Mouse (Mus musculus): Measurements from ENCODE around the gene Dld.

The Dld gene

DNA sequence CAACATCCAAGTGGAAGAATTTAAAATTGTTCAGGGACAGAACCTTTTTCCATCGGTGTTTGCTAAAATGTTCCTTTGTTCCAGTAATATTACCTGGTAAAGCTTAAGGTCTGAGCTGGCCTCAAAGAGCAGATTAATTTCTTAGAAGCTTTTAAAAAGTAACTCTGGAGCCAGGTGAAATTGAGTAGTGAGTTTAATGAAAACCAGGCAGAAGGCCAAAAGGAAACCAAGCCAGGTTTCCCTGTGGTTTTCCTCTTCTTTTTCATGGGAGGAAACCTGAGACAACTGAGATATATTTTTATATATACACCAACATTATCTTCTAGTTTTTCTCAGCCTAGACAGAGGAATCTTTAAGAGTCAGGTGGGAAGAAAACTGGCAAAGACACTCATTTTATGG lies 29.7 kb downstream of the Dld start:
- in situ Hi-C loops (cut with MboI, MseI), result no loop called here

DNA sequence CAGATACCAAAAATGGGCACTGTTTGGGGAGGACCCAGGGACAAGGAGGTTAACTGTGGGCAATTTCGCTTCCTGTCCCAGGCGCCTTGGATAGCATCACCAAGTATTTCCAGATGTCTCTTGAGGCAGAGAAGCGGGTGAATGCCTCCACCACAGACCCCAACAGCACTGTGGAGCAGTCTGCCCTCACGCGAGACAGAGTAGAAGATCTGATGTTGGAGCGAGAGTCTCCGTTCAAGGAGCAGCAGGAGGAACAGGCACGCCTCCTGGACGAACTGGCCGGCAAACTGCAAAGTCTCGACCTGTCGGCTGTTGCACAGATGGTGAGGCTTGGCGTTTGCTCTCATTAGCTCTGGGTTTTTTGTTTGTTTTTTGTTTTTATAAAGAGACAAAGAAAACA lies 30.4 kb downstream of the Dld start:
- in situ Hi-C loops (cut with MboI, MseI), result no loop called here

DNA sequence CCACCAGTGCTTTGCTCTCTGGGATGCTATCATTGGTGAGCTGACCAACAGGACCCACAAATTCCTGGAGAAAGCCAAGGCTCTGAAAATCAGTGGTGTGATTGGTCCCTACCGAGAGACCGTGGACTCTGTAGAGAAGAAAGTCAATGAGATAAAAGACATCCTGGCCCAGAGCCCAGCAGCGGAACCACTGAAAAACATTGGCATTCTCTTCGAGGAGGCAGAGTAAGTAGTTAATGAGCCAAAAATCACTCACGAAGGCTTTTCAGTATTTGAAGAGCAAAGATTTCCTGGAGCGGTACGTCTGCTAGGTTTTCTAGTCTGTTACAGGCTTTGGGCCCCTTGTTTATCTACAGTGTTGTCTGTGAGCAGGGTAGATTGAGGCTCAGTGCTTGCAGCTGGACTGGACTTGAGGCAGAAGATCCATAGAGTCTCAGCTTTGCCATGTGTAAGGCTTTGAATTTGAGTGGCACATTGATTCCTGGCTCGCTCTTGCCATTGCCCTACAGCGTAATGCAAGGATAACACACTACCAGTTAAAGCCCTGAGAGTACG lies 32.8 kb downstream of the Dld start:
- in situ Hi-C loops (cut with MboI, MseI), result no loop called here

DNA sequence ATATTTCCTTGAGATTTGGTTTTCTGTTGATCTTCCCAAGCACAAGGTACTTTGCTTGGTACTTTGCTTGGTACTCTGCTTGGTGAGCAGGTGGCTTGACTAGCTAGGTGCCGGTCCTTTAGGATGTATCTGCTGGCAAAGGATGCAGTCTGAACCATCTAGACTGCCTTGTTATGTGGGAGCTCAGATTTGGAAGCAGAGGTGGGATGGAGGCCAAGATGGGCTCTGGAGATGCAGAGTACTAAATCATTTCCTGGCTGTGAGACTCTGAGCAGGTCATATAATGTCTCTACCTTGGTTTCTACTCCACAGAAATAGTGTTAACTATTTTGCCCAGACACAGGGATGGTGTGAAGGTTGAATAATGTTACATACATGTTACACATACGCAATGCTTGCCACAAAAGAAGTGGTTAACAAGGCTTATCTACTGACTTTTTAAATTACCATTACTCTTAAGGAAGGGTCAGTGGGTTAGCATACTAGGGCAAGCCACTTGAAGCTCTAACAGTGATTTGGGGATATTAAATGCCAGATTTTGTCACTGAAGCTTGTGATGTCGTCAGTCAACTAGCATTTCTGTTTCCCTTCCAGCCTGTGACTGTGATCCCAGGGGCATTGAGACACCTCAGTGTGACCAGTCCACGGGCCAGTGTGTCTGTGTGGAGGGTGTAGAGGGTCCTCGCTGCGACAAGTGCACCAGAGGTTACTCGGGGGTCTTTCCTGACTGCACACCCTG lies 33.4 kb downstream of the Dld start:
- in situ Hi-C loops (cut with MboI, MseI), result no loop called here

DNA sequence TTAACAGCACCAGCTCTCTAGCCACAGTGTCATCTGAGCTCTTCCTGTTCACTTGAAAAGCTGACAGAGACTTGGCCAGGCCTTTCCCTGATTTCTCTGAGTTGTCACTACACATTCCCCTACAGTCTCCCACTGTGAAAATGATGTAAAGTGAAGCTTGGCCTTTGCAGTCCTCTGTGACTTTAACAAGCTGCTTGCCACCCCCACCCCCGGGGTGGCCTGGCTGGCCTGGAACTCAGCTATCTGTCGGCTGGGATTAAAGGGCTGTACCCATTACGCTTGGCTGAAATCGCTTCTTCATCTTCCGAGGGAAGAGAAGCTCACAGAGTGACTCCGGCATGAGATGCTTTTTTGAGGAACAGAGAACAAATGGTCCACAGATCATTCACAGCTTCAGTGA lies 35.3 kb downstream of the Dld start:
- in situ Hi-C loops (cut with MboI, MseI), result no loop called here

DNA sequence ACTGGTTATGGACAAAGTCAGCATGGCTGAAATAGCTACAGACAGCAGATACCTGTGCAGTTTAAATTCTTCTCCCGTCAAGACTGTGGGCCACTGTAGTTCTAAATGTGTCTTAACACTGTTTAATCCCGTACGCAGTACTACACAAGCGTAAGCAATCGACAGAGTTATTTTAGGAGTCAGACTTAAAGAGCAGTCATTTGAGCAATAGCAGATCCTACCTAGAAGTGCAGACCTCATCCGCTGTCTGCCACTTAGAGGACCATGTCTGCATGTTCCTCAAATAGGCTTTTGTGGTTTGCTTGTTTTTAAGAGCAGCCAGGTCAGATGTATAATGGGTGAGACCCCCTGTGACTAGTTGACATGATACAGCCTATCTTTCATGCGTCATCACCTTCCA lies 36.9 kb downstream of the Dld start:
- in situ Hi-C loops (cut with MboI, MseI), result no loop called here

DNA sequence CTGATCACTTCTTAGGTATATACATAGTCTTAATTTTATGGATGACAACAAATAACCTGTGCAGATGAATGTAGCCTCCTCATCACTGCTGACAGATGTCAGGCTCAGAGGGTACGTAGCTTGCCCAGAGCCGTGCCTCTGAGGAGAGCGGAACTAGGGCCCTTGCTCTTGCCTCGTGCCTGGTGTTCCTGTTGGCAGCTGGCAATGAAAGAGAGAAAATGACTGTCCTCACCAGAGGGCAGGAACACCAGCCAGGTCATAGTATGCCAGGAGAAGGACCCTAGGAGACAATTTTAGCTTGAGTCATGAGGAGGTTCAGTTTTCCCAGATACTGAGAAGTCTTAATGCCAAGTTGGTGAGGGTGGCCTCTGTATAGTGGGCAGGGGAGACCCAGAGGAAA lies 38.1 kb downstream of the Dld start:
- in situ Hi-C loops (cut with MboI, MseI), result no loop called here

DNA sequence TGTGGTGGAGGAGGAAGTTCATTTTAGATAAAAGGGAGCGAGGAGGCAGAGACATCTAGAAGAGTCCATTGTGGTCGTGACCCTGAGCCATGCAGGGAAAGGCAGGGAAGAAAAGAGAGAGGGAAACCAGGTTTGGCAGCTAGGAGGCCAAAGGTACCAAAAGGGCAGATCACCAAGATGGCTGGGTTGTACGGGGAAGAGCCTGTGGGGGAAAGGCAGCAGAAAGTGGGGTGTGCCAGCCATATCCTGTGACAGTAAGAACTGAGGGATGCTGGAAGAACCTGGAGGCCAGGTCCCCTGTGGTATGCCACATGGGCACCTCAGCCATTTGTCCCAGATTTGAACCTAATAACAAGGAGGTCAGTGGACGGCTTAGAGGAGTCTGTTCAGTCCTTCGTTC lies 39.0 kb downstream of the Dld start:
- in situ Hi-C loops (cut with MboI, MseI), result no loop called here

DNA sequence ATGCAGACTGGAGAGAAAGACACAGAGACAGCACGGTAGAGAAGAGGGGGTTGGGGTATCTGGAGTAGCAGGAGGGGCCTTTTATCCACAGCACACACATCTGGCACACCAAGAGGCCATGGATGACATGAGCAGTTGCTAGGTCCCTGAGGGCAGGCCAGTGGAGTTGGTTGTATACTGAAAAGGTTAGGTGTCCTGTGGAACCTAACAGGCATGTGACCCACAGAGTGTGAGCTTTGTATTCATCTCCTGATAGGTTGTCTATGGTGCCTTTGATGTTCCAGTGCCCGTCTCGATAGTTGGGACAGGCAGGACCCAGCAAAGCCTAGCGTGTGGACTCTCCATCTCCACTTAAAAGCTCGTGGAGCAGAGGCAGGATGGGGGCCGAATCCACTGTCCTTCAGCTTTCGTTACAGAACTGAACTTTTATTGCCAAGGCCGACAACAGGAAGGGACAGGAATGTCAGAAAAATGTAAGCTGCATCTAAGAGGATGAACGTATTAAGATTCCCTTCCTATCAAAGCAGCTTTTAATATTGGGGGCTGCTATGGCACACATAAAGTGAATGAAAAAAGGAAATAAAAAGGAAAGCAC lies 39.5 kb downstream of the Dld start:
- in situ Hi-C loops (cut with MboI, MseI), result no loop called here

DNA sequence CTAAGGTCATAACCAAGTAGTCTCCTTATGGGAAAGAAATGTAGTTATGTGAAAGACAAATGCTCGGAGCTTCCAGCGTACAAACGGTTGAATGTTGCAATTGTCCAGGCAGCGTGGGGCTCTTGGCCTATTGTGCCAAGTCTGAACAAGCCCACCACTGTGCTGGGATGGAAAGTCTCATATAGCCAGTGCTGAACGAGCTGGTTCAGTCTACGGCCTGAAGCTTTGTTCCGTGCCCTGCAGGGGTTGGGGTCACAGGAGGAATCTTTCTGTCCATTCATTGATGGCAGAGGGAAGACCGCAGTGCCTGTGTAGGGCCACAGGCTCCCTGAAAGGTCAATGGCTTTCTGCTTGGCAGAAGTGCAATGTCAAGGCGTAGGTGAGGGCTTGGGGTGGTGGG lies 40.6 kb downstream of the Dld start:
- in situ Hi-C loops (cut with MboI, MseI), result no loop called here

DNA sequence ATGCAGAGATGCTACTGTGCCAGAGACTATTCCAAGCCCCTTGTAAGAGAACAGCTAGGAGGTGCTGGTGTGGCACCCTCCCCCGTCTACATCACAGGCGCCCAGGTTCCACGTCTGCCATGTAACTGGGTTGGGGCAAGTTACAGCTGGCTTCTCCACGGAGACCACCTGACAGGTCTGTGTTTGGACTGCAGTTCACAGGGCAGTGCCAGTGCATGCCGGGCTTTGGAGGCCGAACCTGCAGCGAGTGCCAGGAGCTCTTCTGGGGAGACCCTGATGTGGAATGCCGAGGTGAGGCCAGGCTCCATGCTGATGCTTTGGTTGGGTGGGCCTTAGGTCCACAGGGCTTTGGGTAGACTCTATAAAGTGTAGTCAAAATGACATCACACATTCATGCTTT lies 43.5 kb downstream of the Dld start:
- in situ Hi-C loops (cut with MboI, MseI), result no loop called here

DNA sequence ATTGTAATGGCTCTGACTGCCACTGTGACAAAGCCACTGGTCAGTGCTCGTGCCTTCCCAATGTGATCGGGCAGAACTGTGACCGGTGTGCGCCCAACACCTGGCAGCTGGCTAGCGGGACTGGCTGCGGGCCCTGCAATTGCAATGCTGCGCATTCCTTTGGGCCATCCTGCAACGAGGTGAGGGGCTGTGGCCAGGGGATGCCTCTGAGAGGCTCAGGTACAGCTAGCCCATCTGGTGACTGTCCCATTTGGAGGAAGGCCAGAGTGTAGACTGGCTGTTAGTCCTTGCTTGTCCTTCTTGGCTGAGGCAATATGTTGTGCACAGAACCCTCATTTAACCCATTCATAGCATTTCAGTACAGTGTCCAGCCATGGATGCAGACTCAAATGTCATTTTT lies 44.2 kb downstream of the Dld start:
- in situ Hi-C loops (cut with MboI, MseI), result no loop called here

DNA sequence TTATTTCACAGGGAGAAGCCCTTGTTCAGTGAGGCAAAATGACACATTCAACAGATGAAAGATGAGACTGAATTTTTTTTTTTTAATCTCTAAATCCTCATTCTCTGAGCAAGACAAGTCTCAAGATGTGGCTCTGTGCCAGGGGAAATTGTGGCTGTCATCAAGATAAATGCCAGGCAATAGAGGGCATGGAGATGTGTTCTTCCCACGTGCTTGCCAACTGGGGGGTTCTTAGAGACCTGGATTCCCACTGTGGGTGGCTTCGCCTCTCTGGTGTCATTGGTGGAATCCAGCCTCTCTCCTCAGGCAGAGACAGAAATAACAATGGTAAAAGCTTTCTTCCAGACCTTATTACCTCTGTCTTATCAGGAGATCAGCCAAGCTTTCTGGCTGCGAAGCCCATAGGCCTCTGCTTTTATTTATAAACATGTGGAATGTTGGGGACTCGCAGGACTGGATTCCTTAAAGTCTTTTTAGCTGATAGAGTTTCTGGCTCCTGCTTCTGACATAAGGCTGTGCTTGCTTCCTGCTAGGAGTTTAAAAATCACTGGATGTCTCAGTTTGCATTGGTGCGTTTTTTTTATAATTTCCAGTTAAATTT lies 45.1 kb downstream of the Dld start:
- in situ Hi-C loops (cut with MboI, MseI), result no loop called here

DNA sequence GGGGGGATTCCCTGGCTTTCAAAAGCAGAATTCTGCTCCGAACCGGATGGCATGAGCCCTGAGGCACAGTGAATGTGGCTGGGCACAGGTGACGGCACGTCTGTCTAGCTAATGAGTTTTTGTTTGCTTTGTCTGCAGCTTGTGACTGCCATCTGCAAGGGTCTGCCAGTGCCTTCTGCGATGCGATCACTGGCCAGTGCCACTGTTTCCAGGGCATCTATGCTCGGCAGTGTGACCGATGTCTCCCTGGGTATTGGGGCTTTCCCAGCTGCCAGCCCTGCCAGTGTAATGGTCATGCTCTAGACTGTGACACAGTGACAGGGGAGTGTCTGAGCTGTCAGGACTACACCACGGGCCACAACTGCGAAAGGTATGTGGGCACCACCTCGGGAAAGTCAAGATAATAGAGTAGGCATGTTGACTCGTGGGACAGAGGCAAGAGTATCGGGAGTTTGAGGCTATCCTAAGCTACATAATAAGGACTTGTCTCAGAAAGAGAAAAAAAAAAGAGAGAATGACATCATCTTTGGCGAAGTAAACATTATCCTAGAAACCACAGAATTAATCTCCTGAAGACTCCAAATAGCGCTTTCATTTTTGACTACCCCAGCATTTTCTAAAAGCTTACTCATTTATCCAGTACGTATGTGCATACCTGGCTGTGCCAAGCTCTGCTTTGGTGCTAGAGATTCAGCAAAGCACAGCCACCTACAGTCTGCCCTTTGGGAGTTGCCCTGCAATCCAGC lies 48.3 kb downstream of the Dld start:
- in situ Hi-C loops (cut with MboI, MseI), result no loop called here

DNA sequence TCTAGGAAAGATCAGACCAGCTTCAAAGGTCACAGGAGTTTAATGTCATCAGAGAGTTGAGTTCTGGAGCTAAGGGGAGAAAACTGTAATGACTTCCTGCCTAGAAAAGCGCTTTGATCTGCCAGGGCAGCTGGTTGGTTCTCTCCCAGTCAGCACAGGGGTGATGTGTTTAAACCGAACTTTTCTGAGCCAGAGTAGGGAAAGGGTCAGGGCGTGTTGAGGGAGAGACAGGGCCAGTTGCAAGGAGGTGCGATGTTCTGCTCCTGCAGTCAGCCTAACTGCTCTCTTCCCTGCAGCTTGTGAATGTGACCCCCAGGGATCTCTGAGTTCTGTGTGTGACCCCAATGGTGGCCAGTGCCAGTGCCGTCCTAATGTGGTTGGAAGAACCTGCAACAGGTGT lies 49.0 kb downstream of the Dld start:
- in situ Hi-C loops (cut with MboI, MseI), result no loop called here

DNA sequence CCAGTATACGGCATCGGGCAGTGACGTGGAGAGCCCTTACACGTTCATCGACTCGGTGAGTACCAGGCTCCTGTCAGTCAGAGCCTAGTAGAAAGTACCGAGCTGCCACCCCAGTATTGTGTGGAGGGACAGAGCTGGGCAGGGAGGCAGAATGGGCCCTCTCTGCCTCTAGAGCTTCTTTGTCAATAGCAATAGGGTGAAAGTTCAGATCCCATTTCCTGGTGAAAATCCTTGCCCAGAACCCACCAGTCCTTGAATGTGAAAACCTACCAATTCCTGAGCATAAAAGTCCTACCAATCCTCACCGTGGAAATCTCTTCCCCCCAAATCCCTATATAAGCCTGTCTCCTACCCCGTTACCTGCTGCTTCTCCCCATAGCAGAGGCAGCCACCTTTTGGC lies 51.0 kb downstream of the Dld start:
- in situ Hi-C loops (cut with MboI, MseI), result no loop called here

DNA sequence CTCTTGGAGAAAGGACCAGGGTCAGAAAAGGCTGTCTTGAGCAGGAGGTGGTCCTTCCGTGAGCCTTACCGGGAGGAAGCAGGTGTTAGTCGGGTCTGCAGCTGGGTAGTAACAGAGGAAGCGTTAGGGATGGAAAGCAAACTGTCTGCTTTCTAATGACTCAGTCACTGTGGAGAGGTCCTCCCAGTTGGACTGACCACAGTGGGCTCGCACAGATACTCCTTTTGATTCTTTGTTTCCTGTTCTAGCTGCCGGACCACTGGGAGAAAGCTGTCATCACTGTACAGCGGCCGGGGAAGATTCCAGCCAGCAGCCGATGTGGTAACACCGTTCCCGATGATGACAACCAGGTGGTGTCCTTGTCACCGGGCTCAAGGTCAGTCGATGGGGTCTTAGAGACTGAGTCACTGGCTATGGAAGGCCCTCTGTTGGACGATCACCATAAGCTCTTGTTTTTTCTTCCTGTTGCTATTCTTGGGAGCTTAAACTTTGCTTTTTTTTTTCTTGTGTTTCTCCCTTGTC lies 51.5 kb downstream of the Dld start:
- in situ Hi-C loops (cut with MboI, MseI), result no loop called here

DNA sequence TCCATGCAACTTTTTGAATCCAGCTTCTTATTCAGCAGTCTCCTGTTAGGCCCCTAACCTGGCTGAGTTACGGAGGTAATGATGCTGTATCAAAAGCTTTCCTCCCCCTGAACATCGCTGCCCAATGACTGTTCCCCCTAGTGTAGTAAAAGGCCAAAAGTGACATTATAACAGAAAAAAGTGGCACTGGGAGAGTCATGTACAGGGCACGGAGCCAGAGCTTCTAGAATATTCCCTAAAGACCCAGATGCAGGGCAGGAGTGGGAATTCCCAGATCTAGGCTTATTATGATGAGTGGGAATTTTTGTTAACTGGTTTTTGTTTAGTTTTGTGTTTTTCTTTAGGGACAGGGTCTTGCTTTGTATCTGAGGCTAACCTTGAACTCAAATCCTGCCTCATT lies 52.1 kb downstream of the Dld start:
- in situ Hi-C loops (cut with MboI, MseI), result no loop called here

DNA sequence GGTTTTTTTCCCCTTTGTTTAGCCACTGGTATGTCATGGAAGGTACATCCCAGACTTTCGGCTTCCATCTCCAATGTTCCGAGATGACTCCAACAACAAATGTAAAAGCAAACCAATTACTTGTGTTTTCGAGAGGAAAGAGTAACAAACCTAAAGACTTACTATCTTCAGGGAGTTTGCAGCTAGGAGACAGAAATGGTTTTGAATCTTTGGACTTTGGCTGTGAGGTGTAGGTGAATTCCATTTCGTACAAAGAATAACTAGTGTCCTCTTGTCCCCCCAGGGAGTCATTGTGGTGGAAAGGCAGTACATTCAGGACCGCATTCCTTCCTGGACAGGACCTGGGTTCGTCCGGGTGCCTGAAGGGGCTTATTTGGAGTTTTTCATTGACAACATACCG lies 52.7 kb downstream of the Dld start:
- in situ Hi-C loops (cut with MboI, MseI), result no loop called here

DNA sequence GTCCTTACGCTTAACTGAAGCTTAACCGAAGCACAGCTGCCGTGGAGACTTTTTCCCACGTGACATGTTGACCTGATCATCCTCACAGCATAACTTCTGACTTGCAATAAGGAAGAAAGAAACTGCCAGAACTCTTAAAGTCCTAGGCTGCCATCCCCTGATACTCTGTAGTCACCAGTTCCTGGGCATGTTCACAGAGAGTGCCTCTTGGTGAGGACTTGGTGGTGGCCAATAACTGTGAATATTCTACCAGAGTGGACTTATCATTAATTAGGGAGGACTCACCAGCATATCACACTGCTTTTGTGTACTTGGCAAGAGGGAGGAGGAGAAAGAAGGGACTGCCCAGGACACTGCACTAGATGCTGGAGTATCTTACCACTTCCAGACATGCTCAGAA lies 53.1 kb downstream of the Dld start:
- in situ Hi-C loops (cut with MboI, MseI), result no loop called here

DNA sequence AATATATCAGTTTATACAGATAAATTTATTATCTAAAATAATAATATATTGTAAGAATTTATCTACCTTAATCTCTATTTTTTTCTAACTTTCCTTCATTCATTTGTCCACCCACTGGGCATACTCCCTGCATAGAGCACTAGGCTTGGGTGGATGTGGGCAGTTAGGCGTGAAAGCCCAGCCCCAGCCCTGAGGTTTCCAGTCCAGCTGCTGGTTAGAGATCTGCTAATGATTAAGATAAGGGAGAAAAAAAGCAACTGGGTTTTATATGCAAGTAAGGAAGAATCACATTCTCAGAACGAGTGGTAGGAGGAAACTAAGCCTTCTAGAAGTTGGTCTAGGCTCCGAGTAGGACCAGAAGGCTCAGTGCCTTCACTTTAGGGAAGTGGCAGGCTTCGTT lies 55.2 kb downstream of the Dld start:
- in situ Hi-C loops (cut with MboI, MseI), result no loop called here

DNA sequence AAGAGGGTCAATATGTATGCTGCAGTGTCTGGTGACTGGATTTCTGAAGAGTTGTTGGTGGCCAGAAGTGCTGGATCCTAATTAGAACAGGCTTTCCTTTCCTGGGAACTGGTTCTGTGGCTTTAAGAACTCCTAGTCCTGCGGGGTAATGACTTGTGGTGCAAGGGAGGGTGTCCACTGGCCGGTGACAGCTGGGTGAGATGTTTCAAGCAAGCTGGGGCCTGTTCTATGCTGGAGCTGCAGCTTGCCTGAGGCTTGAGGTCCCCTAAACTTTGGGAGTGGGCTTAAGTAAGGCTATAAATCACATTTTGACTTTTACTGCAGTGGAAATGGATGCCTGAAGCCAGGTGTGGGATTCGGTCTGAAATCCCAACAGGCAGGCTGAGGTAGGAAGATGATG lies 55.7 kb downstream of the Dld start:
- in situ Hi-C loops (cut with MboI, MseI), result no loop called here

All from regulatory T cell (primary cell).